Mouse (Mus musculus) monocyte, adult 5-6 weeks (primary cell): ENCODE measurements around the gene Ccdc77. TPM values are rescaled to one million over a fixed set of nuclear protein-coding genes. Genes with fewer than 3 reads are reported as not detected.
"Not testable (repeated sequence)": the region's sequence is repeated elsewhere in the genome, so short reads cannot be mapped to it uniquely, and the experiment has no call there.

ENCODE experiments used
- ATAC-seq: fragments of 153-309, 156-312 bp; replicated peaks from 2 replicates; pipeline ENCODE4 v1.8.0; 2017; ENCODE audit warnings: mild to moderate bottlenecking; ENCODE audit not compliant: low TSS enrichment, insufficient number of reproducible peaks, severe bottlenecking, poor library complexity, low FRiP score
- total RNA-seq: library from RNA; stranded (forward); fragments of 200-1000, 200-491, 200-594 nt; gene quantifications from 3 replicates; pipeline ENCODE4 v1.2.3, GENCODE M21; 2017

Gene Ccdc77
- total RNA-seq, 1 experiment from 2014 or later = 8.9 TPM

DNA sequence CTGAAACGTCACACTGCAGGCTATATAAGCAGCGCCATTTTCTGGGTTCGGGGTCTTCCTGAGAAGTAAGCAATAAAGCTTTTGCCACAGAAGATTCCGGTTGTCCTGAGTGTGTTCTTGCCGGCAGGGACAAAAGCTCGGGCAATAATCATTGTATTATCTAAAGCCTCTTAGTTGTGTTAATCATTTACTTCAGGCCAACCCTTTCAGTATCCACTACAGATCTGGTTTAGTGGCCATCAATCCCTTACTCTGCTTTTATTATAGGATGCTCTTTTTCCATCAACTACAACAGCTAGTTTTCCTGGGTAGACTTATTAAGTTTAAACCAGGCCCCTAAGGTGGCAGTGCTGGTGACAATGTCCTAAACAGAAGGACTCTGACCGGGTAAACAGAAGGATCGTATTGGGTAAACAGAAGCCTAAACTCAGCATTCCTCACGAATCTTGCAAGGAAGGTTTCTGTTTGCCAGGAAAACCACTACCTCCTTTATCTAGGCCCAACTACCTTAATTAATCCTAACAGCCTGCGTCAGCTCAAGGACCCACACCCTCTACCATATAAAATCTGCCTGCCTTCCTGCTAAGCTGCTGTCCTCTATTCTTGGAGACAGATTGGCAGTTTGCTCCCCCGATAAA, 45.8 kb downstream of the Ccdc77 start:
- ATAC-seq = no peak

DNA sequence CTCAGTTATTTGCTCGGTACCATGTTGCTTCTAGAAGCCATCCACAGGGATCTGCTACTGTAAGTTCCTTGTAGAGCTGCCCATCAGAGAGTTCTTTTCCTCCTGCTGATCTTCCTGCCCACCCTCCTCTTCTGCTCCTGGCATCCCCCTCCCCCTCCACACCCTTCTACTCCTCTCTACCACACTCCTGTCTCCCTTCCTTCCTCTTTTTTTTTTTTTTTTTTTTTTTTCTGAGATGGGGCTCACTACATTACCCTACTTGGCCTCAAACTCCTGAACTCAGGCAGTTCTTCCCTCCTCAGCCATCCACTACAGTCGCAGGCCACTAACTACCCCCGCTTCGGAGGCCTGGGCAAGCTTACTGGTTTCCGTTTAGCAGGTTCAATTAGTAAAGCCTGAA, 51.7 kb downstream of the Ccdc77 start:
- no peak for ATAC-seq

DNA sequence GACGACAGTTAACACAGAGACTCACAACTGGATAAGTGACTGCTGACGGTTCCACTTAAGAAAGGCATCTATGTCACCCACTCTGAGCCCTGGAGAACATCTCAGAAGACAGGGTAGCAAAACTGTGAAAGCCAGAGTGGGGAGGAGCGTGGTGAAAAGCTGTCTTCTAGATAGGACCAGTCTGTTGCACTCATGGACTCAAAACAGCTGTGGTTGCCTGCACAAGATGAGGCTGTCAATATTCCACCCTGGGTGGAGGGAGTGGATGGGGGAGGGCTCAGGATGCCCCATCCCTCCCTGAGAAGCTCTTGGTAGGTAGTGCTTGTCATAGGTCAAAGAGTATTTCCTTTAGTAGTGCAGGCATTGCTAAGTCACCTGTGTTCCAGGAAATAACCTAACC, 54.4 kb downstream of the Ccdc77 start:
- ATAC-seq = no peak

DNA sequence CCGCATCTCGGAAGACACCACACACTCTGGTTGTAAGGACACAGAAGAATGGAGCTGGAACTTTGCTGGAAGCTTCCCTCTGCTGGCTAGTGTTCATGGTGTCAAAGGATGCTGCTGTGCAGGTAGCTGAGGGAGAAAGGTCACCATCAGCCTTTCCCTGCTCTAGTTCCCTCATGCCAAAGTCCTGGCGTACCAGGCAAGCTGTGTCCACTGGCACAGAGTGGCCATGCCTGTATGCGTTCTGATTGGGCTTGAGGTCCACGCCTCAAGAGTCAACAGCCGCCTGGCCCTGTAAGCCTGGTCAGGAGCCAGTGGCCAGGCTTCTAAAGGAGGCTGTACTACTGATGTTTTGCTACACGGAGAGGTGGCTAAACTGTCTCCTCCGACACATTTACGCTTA, 54.8 kb downstream of the Ccdc77 start:
- no peak for ATAC-seq

DNA sequence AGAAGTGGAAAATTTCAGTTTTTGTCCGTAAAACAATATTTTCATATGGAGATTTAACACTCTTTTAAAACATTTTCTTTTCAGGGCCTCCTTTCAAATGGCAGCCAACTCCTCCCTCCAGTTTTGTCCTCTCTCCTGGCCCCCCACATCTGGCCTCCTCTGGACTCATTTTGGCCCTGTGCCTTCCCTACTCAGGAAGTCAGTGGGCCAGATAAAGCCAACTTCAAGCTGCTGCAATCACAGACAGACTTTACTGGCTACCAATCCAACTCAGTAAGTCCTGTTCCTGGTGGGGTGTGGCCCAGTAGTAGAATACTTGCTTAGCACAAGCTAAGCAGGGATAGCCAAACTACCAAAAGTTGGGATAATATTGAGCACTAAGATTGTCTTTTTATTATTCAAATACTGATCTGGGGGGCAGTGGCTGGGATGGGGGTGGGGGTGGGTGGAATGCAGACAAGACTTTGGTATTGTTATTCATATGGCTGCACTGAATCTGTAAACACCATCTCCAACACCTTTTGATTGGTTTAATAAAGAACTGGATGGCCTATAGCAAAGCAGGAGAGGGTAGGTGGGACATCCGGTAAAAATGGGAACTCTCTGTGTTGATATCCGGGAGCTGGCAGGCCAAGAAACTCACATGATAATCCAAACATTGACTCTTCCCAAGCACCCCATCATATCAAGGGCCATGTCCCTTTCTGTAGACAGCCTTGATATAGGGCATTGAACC, 57.1 kb downstream of the Ccdc77 start:
- no peak for ATAC-seq

DNA sequence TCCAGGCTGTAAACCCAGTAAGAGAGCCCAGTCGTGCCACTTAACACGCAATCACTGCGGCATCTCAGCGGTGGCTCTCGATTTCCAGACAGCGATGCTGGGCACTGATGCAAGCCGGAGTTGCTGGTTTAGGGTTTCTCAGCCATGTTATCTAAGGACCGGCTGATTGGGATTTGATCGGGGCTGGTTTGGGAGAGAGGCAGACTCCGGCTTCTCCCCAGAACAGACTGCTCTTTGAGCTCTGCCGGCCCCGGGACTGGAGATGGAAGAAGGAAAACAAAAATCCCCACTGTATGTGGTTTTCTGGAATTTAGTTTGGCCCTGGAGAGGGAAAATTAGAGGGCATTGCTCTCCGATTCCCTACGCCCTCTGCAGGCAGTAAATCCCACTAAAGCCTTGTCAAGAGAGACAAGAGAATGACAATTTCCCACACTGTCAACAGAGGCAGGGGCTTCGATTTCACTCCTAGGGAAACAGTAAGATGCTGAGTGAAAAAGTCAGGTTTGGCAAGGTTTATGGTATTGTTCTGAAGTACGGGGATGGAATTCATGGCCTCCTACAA, 61.3 kb downstream of the Ccdc77 start:
- no peak for ATAC-seq

DNA sequence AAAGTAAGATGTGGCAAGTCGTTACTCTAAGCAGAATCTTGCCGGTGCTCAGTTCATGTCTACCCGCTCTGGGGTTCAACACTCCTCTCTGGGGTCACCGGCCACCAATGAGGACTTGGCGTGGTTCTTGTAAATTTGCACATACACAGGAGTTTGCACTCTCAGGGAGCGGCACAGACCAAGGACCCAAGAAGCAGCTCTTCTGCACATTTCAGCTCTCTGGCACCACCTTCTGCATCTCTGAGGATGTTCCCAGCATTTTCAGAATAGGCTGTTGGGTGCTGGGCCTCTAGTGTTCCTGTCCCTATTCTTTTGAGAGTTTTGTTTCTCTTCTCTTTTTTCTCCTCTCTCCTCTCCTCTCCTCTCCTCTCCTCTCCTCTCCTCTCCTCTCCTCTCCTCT, 63.0 kb downstream of the Ccdc77 start:
- no peak for ATAC-seq

DNA sequence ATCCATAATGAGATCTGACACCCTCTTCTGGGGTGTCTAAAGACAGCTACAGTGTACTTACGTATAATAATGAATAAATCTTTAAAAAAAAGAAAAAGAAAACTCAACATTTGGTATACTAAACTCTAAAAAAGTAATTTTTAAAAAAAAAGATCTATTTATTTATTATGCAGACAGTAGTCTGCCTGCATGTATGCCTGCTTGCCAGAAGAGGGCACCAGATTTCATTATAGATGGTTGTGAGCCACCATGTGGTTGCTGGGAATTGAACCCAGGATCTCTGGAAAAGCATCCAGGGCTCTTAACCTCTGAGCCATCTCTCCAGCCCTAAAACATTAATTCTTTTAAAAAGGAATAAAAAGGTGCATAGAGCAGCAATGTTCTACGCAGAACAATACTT, 67.6 kb downstream of the Ccdc77 start:
- ATAC-seq = not testable (repeated sequence)

DNA sequence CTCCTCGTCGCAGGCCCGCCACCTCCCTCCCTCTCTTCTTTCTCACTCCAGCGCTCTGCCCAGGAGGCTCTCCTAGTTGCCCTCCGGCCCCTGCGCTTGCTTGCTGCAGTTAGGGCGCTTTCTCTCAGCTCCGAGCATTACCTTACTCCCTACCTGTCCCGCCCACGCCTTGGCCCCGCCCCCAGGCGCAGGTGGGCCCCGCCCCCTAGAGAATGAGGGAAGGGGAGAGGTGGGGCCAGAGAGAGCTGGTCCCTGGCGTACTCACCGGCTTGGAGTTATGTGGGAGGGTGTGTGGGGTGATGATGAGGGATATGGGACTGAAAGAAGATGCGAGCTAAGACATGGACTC, 69.4 kb downstream of the Ccdc77 start:
- no peak for ATAC-seq

DNA sequence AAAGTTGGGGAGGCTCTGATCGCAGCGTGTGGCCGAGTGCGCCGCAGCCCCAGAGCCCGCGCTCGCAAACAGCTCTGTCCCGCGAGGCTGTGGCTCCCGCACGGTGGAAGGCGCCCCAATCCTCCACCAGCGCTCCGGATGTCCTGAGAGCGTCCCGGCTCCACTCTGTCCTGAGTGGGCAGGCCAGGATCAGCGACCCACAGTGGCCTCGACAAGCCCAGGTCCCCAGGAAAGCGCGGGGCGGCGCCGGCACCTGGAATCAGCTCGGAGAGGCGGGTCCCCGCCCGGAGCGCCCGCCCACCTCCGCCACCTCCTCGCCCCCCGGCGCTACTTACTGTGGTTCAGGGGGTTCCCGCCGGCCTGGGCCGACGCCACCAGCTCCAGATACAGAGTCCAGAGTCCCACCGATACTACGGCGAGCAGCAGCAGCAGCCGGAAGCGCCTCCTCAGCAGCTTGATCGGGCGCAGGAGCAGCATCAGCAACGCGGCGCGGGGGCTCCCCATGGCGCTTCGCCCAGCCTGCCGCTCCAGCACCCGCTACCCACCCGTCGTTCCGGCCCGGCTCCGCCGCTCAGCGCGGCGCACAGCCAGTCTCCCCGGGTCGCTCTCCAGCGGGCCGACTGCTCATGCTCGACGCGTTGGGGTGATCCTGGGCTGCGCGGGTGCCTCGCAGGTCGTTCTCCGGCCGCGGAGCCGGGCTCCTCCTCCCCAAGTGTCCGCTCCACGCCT, 70.0 kb downstream of the Ccdc77 start, which contains the start of the genes D330020A13Rik and B4galnt3:
D330020A13Rik (plus strand) TSS at position 309 of the 729 bp plus-strand sequence.
B4galnt3 (minus strand) TSS at position 504 of the 729 bp plus-strand sequence.
- ATAC-seq = no peak

DNA sequence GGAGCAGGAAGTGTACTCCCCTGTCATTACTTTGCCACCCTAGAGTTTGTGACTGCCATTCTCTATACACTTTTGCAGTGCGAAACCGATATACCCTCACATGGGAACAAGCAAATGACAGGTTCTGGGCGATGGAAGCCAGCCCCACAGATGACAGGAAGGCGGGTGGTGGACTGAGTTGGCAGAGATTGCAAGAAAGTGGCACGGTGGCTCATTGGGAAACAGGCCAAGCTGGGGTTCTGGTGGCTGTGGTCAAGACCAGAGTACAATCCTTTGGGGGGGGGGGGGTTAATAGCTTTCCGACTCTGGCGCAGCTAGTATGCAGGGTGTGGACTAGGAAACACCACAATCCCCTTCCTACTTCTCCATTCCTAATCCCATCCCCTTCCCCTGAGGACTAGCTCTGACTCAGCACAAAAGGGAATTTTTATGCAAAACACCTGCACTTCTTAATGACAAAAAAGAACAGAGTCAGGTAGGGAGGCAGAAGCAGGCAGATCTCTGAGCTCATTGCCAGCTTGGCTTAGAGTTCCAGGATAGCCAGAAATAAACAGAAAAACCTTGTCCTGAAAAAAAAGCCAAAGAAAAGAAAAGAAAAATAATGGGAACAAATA, 72.7 kb downstream of the Ccdc77 start:
- no peak for ATAC-seq

DNA sequence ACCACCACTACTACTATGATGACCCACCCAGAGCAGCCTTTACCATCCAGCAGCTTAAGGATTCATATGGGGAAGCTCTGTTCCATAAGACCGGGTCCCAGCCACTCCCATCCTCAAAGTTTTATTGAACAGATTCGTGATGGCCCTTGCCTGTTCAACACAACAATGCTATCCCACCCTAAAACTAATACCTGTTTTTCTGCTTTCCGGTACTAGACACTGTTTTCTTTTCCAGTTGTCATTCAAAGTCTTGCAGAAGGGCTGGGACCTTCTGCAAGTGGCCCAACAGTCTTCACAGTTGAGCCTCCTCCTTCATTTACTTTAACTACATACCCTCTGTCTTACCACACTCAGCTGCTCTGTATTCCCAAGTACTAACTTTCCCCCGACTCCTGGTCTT, 74.7 kb downstream of the Ccdc77 start:
- ATAC-seq = no peak

DNA sequence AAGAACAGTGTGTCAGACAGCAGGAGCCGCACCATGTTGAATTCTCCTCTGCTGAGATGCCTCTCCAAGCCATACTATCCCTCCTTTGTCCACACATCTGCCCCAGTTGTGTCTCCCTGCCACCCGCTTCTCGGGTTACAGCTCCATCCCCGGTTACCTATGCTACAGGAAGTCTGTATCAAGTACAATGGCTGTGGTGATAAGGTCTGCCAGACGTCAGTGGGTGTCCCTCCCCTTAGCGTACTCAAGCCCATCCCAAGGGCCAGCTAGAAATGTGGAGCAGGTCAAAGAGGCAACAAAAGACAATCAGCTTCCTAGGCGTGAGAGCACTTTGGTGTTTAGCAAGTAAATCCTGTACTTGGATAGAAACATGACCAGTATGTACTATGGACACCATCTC, 75.6 kb downstream of the Ccdc77 start:
- ATAC-seq = no peak

DNA sequence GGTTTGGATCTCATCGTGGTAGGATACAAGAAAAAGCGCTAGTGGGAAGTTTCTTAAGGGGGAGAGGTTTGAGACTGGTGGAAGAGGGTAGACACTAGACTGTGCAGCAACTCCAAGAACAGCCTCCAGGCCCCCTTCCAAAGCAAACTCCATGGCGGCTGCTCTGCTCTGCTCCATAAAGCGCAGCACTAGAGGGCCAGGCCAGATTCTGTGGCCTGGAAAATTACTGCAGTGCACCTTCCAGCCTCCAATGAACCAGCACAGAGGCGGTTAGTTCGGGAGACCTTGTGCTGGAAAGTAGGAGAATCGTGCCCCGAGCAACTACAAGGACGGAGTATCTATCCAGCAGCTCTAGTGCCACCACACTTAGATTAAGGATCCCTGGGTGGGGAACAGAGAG, 76.9 kb downstream of the Ccdc77 start:
- ATAC-seq = no peak

DNA sequence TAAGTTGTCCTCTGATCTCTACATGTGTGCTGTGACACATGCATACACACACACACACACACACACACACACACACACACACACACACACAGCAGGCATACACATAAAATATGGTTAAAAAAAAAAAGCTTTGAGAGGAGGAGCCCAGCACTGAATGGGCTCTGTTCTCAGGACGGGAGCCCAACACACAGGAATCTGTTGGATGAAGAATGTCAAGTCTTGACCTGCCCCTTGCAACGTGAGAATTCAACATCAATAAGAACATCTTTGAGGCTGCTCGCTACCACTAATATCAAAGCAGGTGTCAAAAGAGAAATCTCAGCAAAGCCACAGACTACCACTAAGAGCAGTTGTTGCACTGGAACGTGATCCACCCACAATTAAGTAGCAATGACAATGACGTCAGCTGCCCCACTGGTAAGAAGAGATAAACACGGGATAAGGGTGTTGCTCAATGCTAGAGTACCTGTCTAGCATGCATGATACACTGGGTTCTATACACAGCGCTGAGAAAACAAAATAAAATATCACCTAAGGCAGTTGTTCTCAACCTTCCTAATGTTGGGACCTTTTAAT, 87.2 kb downstream of the Ccdc77 start:
- ATAC-seq = no peak

DNA sequence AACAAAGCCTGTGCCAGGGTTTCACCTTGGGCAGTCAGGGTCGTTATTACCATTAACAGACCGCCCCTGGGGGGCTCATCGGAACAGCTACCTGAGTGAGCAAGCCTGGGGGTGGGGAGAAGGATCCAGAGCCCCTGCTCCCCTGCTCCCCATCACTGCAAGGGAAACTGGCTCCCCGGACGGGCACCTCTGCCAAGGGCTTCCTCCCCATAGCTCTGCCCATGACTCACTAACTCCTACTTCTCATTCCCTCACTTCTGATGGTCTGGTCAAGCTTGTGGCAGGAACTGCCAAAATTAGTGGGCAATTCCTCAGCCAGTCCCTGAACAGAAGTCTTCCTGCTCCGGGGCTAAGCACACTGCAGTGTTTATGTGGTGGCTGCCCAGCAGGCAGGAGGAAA, 88.9 kb downstream of the Ccdc77 start:
- ATAC-seq = no peak

DNA sequence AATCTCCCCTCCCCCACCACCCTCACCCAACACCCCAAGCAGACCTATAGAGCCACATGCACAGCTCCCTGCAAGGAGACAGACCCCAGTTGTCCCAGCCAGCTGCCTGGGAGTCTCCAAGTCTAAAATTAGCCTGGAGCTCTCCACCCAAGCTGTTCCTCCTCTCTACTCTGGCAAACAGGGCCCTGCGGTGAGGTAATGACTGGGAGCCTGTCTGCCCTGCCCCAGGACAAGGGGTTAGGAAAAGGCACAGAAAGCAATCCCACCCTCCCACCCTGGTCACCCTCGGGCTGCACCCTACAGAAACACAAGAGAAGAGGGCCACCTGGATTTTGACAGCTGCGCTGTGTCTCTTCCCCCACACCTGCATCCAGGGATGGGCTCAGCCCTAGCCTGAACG, 89.3 kb downstream of the Ccdc77 start:
- ATAC-seq = no peak
